Mouse (Mus musculus): Measurements from ENCODE around the gene Serbp1. TPM values are rescaled to one million over a fixed set of nuclear protein-coding genes. Genes with fewer than 3 reads are reported as not detected.

The Serbp1 gene
- 517 TPM for polyA plus RNA-seq (2017; shearing (Covaris generic))

GRCm38 (mm10) chr6:67237977-67238376 lies at the start of gene Serbp1:
Serbp1 (plus strand) TSS chr6:67238176.

Other genes with a start within 250 kb of the Serbp1 start
- gene Gadd45a, start 200.7 kb upstream of the Serbp1 start, polyA plus RNA-seq (2017; shearing (Covaris generic)), result 34.8 TPM
- gene Il12rb2, start 138.0 kb downstream of the Serbp1 start, polyA plus RNA-seq (2017; shearing (Covaris generic)), result 59.5 TPM